Mouse (Mus musculus) liver (tissue): ENCODE results near the gene Gm12886.

Experiments
- DNase-seq: peaks from one replicate; pipeline ENCODE4 v3.0.0-alpha.2; 2020; ENCODE audit warnings: mixed read lengths

Gene Gm12886

GRCm38 (mm10) chr4:121422999-121423398 lies at the start of gene Gm12886:
Gene Gm12886 (minus strand): TSS chr4:121423099.
- DNase-seq, result no peak
